Mouse (Mus musculus) heart, adult 2 months (tissue): ENCODE measurements at regions not wholly inside any gene's neighbourhood (a gene's known extent, or its start where the extent isn't known, plus 50 kb on each side); places are given as distances from the start of the nearest gene placed in this dataset.

Experiments used
- DNase-seq, 2 experiments: peaks; one replicate each; pipeline ENCODE4 v3.0.0; 2021
- H3K27ac ChIP-seq: fragments of 200-600 bp; 2 replicates; pipeline ENCODE4 v1.8.1; 2022
- H3K27me3 ChIP-seq: fragments of 200-500 bp; 2 replicates; pipeline ENCODE4 v1.6.1; 2012; ENCODE audit warnings: mild to moderate bottlenecking, low read length, inconsistent platforms, mixed read lengths; ENCODE audit not compliant: control insufficient read depth, insufficient read depth
- H3K36me3 ChIP-seq: fragments of 200-500 bp; 2 replicates; pipeline ENCODE4 v1.6.1; 2012; ENCODE audit warnings: low read length, inconsistent platforms; ENCODE audit not compliant: control insufficient read depth, insufficient read depth
- H3K4me1 ChIP-seq: fragments of 200-500 bp; 2 replicates; pipeline ENCODE4 v1.6.1; 2011; ENCODE audit warnings: low read length; ENCODE audit not compliant: control insufficient read depth, insufficient read depth
- H3K4me3 ChIP-seq: fragments of 200-600 bp; 2 replicates; pipeline ENCODE4 v1.8.1; 2022
- H3K79me2 ChIP-seq: fragments of 200-500 bp; replicated peaks from 2 replicates; pipeline ENCODE4 v1.6.1; 2012; ENCODE audit warnings: mild to moderate bottlenecking, inconsistent platforms, low read length, moderate library complexity, mixed read lengths; ENCODE audit not compliant: control insufficient read depth, insufficient read depth
- H3K9ac ChIP-seq: fragments of 200-500 bp; 2 replicates; pipeline ENCODE4 v1.6.1; 2012; ENCODE audit warnings: low read depth, mild to moderate bottlenecking, control low read depth, inconsistent platforms, low read length, mixed read lengths
- CTCF ChIP-seq: fragments of 200-600 bp; IDR thresholded peaks from 2 replicates; pipeline ENCODE4 v1.8.1; 2022; ENCODE audit warnings: antibody characterized with exemption, mild to moderate bottlenecking, moderate library complexity
- EP300 ChIP-seq: fragments of 200-500 bp; IDR thresholded peaks from 2 replicates; pipeline ENCODE4 v1.6.1; 2011; ENCODE audit warnings: low read depth, low read length, control low read depth; ENCODE audit not compliant: insufficient read depth
- POLR2A ChIP-seq: fragments of 200-500 bp; IDR thresholded peaks from 2 replicates; pipeline ENCODE4 v1.6.1; 2011; ENCODE audit warnings: mild to moderate bottlenecking, low read depth, low read length, control low read depth; ENCODE audit not compliant: insufficient read depth
- WGBS: fragments of 180-500 bp; shearing (Covaris S2); methylation state at CpG from one replicate; pipeline ENCODE4 v1.1.7; 2018; 5-methylcytosine and 5-hydroxymethylcytosine counted together
- intact Hi-C: fragments of 180-260 bp; cut with DNase I; formaldehyde crosslinking; loops from one replicate; pipeline ENCODE4 v1.15.1; 2025

- TF ChIP-seq EP300 (no peak), POLR2A (no peak), CTCF (no peak)
- DNase-seq = no peak
- no peaks in the 10 kb centered on the region for H3K79me2 ChIP-seq
- intact Hi-C loops = no loop called here
- H3K4me3 ChIP-seq = no peak overlapping the region
- 75% methylated on average over 10 of the region's 10 CpGs for WGBS
- H3K27me3 ChIP-seq = no peaks in the 10 kb centered on the region
- no peaks in the 10 kb centered on the region for H3K4me1 ChIP-seq
- H3K27ac ChIP-seq = no peak overlapping the region
- H3K9ac ChIP-seq = no peak overlapping the region
- H3K36me3 ChIP-seq = no peaks in the 10 kb centered on the region
These were observed 107.6 kb downstream of the Tmem200c start for GRCm38 (mm10) chr17:68934066-68934465.

- Histone ChIP-seq H3K27ac (no peak overlapping the region), H3K27me3 (no peaks in the 10 kb centered on the region)
- TF ChIP-seq CTCF = no peak
These were observed 109.6 kb downstream of the Tmem200c start for GRCm38 (mm10) chr17:68936016-68936415.

GRCm38 (mm10) chr17:68956275-68956674, 119.2 kb upstream of the Epb41l3 start:
- TF ChIP-seq POLR2A (no peak), EP300 (no peak), CTCF (no peak)
- no peak for DNase-seq
- Histone ChIP-seq H3K79me2 (no peaks in the 10 kb centered on the region), H3K27ac (no peak overlapping the region), H3K27me3 (no peaks in the 10 kb centered on the region), H3K36me3 (no peaks in the 10 kb centered on the region), H3K9ac (no peak overlapping the region), H3K4me3 (no peak overlapping the region), H3K4me1 (no peaks in the 10 kb centered on the region)
- WGBS = 95% methylated on average over 2 of the region's 2 CpGs
- intact Hi-C loops = no loop called here

More at GRCm38 (mm10) chr17:68936016-68936415, 109.6 kb downstream of the Tmem200c start:
- intact Hi-C loops = no loop called here
- no peak overlapping the region for H3K9ac ChIP-seq
- DNase-seq = no peak
- 68% methylated on average over 4 of the region's 4 CpGs for WGBS
- H3K36me3 ChIP-seq = no peaks in the 10 kb centered on the region
- H3K79me2 ChIP-seq = no peaks in the 10 kb centered on the region
- no peak overlapping the region for H3K4me3 ChIP-seq
- no peaks in the 10 kb centered on the region for H3K4me1 ChIP-seq

- Histone ChIP-seq H3K79me2 (no peaks in the 10 kb centered on the region), H3K4me3 (no peak overlapping the region), H3K36me3 (no peaks in the 10 kb centered on the region), H3K27ac (no peak overlapping the region), H3K4me1 (no peaks in the 10 kb centered on the region), H3K27me3 (no peaks in the 10 kb centered on the region), H3K9ac (no peak overlapping the region)
- no peak for TF ChIP-seq EP300
- TF ChIP-seq POLR2A = no peak
- TF ChIP-seq CTCF = no peak
- WGBS = 78% methylated on average over 2 of the region's 2 CpGs
- DNase-seq = no peak
- intact Hi-C loops = no loop called here
These were observed 114.3 kb upstream of the Epb41l3 start for GRCm38 (mm10) chr17:68961160-68961559.

GRCm38 (mm10) chr17:68975606-68976005, 99.9 kb upstream of the Epb41l3 start:
- no peak overlapping the region for H3K9ac ChIP-seq
- TF ChIP-seq EP300 = no peak
- no peak for TF ChIP-seq POLR2A
- no peak for TF ChIP-seq CTCF
- no peaks in the 10 kb centered on the region for H3K36me3 ChIP-seq
- no peaks in the 10 kb centered on the region for H3K79me2 ChIP-seq
- intact Hi-C loops = no loop called here
- no peaks in the 10 kb centered on the region for H3K27me3 ChIP-seq
- 79% methylated on average over 13 of the region's 13 CpGs for WGBS
- no peaks in the 10 kb centered on the region for H3K4me1 ChIP-seq
- no peak overlapping the region for H3K4me3 ChIP-seq
- no peak for DNase-seq
- no peak overlapping the region for H3K27ac ChIP-seq

GRCm38 (mm10) chr17:68978151-68978550, 97.3 kb upstream of the Epb41l3 start:
- no peak overlapping the region for H3K9ac ChIP-seq
- H3K27me3 ChIP-seq = no peaks in the 10 kb centered on the region
- no peak overlapping the region for H3K27ac ChIP-seq
- TF ChIP-seq EP300 = no peak
- TF ChIP-seq CTCF = no peak
- no peak for TF ChIP-seq POLR2A
- no peaks in the 10 kb centered on the region for H3K36me3 ChIP-seq
- no peaks in the 10 kb centered on the region for H3K79me2 ChIP-seq
- H3K4me1 ChIP-seq = no peaks in the 10 kb centered on the region
- DNase-seq = no peak
- intact Hi-C loops = no loop called here
- no peak overlapping the region for H3K4me3 ChIP-seq
- 73% methylated on average over 9 of the region's 9 CpGs for WGBS
